Mouse (Mus musculus) cerebellum, adult (tissue): ENCODE data around the gene Olfr412.

Experiments used
- ATAC-seq: cut with Nextera tagmentation; 2 replicates; pipeline ENCODE4 v1.9.2; 2017; ENCODE audit warnings: mild to moderate bottlenecking, moderate library complexity, mixed read lengths; ENCODE audit not compliant: insufficient number of reproducible peaks, low FRiP score, low TSS enrichment

Gene Olfr412

DNA sequence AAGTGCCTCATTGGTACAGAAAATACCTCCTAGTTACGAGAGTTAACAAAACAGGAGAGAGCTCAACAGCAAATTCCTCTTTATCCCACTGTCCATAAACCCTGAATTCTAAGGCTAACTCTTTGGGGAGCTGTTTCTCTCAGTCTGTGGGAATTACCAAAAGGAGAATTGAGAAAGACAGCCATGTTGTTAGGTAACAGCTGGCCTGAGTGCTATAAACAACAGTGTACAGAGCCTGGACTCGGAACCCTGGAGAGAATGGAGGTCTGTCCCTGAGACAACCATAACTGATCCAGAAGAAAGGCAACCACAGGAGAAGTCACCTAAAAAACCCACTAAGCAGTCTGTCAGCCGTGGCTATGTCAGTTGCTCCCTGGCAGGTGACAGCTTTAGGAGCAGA, 50.6 kb downstream of the Olfr412 start:
- ATAC-seq = no peak

DNA sequence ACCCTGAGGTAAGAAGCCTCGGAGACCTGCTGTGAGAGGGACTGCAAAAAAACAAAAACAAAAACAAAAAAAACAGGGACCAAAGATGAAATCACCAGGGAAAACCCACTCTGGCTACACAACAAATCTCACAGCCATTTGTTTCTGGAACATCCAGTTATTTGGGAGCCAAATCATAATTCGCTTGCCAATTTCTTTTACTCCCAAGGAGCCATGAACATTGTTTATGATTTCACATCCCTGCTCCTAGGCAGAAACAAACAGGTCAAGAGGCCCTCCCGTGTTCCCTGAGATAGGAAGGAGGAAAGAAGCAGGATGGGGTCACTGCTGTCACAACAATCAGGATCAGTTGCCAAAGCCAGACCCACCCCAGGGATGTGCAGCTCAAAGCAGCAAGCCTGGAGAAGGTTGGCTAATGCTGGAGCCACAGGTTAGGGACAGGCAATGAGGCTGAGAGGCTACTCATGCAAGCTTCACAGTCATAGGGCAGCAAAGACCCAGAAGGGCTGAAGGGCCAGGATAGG, 51.6 kb downstream of the Olfr412 start:
- ATAC-seq = no peak

DNA sequence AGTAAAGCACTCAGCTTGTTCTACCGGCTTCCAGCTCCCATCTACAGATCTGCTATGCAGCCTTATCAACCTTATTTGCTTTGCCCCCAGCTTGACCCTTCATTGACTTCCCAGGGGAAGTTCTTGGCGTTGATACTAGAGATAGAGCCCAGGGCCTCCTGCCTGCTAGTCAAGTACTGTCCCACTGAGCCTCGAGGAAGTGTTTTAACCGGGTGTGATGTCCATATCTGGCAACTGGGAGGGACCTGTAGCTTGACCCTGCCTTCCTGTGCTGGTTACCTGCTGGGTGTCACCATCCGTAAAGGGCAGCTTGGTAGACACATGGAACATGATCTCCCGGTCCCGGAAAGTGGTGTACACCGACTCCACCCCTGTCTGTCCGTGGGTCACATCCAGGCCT, 52.2 kb downstream of the Olfr412 start:
- ATAC-seq = no peak

DNA sequence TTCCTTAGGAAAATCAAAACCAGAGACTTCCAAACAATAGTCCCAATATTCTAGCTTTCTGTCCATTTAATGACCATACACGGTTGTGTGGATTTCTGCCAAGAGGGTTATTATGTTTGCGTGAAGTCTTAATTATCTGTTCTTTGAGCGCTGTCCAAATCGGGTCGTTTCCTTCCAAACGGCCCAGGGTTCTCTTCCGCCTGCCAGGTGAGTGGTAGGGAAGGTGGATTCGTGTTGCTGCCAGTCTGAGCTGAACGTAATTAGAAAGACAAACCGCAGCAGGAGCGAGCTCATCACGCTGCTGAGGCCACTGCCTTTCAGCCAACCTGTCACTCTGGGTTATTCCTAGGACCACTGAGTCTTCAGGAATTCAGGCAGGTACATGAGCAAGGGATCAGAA, 53.9 kb downstream of the Olfr412 start:
- no peak for ATAC-seq
